Mouse (Mus musculus) hindbrain, postnatal 0 days (tissue): ENCODE measurements around the gene AU021092. TPM values are rescaled to one million over a fixed set of nuclear protein-coding genes. Genes with fewer than 3 reads are reported as not detected.

Source experiments
- ATAC-seq: fragments of 200-750 bp; cut with Nextera tagmentation; 2 replicates; pipeline ENCODE4 v1.8.0; 2017; ENCODE audit warnings: mild to moderate bottlenecking, moderate TSS enrichment, moderate library complexity
- DNase-seq: peaks from one replicate; pipeline ENCODE4 v3.0.0-alpha.2; 2015; ENCODE audit warnings: low spot score
- H3K27ac ChIP-seq: fragments of 300-500 bp; sonication (generic); 2 replicates; pipeline ENCODE4 v1.5.1; 2014; ENCODE audit warnings: mild to moderate bottlenecking
- H3K27me3 ChIP-seq: fragments of 300-500 bp; sonication (generic); 2 replicates; pipeline ENCODE4 v1.6.1; 2014; ENCODE audit warnings: low read length, mixed read lengths; ENCODE audit not compliant: insufficient read depth
- H3K36me3 ChIP-seq: fragments of 300-500 bp; sonication (generic); 2 replicates; pipeline ENCODE4 v1.6.1; 2014; ENCODE audit warnings: low read length, mixed read lengths; ENCODE audit not compliant: insufficient read depth
- H3K4me1 ChIP-seq: fragments of 300-500 bp; sonication (generic); 2 replicates; pipeline ENCODE4 v1.6.1; 2014; ENCODE audit warnings: antibody characterized with exemption, low read length, mixed read lengths; ENCODE audit not compliant: insufficient read depth
- H3K4me2 ChIP-seq: fragments of 300-500 bp; sonication (generic); 2 replicates; pipeline ENCODE4 v1.6.1; 2014; ENCODE audit warnings: low read depth, mild to moderate bottlenecking, low read length, moderate library complexity, mixed read lengths
- H3K4me3 ChIP-seq: fragments of 300-500 bp; sonication (generic); 2 replicates; pipeline ENCODE4 v1.5.1; 2014; ENCODE audit warnings: low read length
- H3K9ac ChIP-seq: fragments of 300-500 bp; sonication (generic); replicated peaks from 2 replicates; pipeline ENCODE4 v1.6.1; 2014; ENCODE audit warnings: mild to moderate bottlenecking, low read length, moderate library complexity, mixed read lengths
- H3K9me3 ChIP-seq: fragments of 300-500 bp; sonication (generic); 2 replicates; pipeline ENCODE4 v1.6.1; 2016; ENCODE audit warnings: low read length, mixed read lengths
- CTCF ChIP-seq: IDR thresholded peaks from 2 replicates; pipeline ENCODE4 v1.5.1; 2016; ENCODE audit warnings: antibody characterized with exemption, control low read depth, low read depth
- WGBS: fragments of 180-500 bp; shearing (Covaris S2); extraction: QIAGEN DNeasy Blood & Tissue Kit; methylation state at CpG from one replicate; pipeline ENCODE4 v1.1.7; 2014; 5-methylcytosine and 5-hydroxymethylcytosine counted together
- polyA plus RNA-seq: library from polyadenylated mRNA; unstranded; fragments of >200 nt; fragmentation: Nextera tagmentation; extraction: Ambion mirVana; gene quantifications from 2 replicates; pipeline ENCODE4 v1.2.1, GENCODE M21; 2015
- total RNA-seq: library from RNA; depleted of rRNA; stranded (reverse); fragments of >200 nt; gene quantifications from 2 replicates; pipeline ENCODE4 v1.2.3, GENCODE M21; 2014

Gene AU021092
- total and polyA plus RNA-seq, 2 experiments from 2014 or later: 9.6 to 18.6 TPM

DNA sequence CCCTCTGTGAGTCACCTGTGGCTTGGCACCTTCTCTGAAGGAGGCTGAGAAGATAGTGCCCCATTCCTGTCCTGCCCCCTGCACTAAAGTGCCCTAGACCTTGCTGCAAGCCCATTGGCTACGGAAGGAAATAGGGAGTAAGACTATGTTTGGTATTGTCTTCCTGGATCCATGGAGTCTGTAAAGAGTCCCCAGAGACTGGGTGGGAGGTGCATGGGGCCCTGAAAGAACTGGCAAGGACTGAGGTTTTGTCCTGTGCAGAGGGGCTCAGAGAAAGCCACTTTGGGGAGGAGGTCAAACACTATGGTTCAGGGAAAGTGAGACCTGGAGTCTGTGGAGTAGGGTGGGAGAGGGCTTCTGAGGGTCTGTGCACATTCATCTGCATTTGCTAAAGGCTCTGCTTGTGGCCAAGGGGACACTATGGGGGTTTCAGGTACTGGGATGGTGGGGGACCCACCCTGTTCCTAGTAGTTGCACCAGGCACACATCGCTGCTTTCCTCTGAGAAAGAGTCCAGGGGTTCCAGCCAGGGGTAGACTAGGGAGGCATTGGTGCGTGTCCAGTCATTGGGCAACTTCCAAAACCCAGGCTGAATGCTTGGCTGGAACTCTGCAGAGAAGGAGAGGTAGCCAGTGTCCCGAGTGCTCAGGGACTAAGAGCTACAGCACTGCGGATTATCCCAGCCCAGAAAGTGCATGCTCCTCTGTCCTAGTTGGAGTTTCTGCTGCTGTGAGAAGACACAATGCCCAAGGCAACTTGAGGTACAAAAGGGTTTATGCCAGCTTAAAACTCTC lies 4.6 kb downstream of the AU021092 start:
- ATAC-seq (no peak), DNase-seq (no peak)
- Histone ChIP-seq H3K36me3 (no peaks in the 10 kb centered on the region), H3K27ac (no peak overlapping the region), H3K9ac (no peak overlapping the region), H3K27me3 (0 out of 2 replicates have a peak, but pooled peaks cover 4% of the 10 kb centered on the region), H3K4me2 (no peak overlapping the region), H3K9me3 (no peaks in the 10 kb centered on the region), H3K4me1 (no peaks in the 10 kb centered on the region), H3K4me3 (no peak overlapping the region)
- no peak for TF ChIP-seq CTCF
- WGBS: 63% methylated on average over 5 of the region's 5 CpGs

DNA sequence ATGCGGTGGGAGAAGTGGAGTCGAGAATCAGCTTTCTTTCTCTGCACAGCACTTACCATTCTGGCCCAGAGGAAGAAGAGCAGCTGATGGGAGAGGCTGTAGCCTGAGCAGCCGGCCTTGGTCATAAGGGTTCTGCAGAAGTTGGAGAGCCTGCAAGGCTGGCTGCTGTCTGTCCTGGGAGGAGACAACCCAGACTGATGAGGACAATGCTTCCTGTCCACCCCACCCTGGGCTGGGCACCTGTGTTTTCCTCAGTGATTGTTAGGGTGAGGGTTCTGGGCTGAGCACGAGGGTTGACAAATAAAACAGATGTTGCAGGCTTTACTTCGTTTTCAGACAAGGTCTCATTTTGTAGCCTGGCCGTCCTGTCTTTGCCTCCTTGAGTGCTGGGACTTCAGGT lies 5.4 kb downstream of the AU021092 start:
- 70% methylated on average over 6 of the region's 6 CpGs for WGBS
- no peak for ATAC-seq
- H3K27me3 ChIP-seq: no peaks in the 10 kb centered on the region
- no peaks in the 10 kb centered on the region for H3K36me3 ChIP-seq
- H3K9ac ChIP-seq: no peak overlapping the region
- no peak for DNase-seq
- no peak overlapping the region for H3K4me2 ChIP-seq
- H3K9me3 ChIP-seq: no peaks in the 10 kb centered on the region
- no peak overlapping the region for H3K4me3 ChIP-seq
- no peak for TF ChIP-seq CTCF
- no peaks in the 10 kb centered on the region for H3K4me1 ChIP-seq
- H3K27ac ChIP-seq: no peak overlapping the region

DNA sequence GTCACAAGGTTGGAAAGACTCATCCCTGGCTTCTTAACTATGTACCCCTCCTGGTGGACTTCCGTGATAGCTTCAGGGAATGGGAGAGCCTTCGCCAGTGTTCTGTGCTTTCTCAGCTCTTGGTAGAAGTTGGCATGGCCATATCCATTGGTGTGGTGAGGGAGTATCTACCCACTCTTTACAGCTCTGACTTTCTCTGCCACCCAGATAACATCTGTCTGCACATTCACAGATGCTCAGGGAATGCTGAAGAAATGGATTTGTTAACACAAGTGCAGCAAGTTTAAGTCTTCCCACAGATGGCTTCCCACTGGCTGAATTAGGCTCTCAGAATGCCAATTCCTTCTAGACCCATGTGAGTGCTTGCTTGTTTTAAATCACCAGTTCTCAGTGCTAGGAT lies 8.0 kb downstream of the AU021092 start:
- H3K9ac ChIP-seq: no peak overlapping the region
- DNase-seq (no peak), ATAC-seq (no peak)
- no peaks in the 10 kb centered on the region for H3K9me3 ChIP-seq
- no peaks in the 10 kb centered on the region for H3K4me1 ChIP-seq
- no peak overlapping the region for H3K4me2 ChIP-seq
- H3K4me3 ChIP-seq: no peak overlapping the region
- 94% methylated on average over 2 of the region's 2 CpGs for WGBS
- H3K27me3 ChIP-seq: 0 out of 2 replicates have a peak, but pooled peaks cover 3% of the 10 kb centered on the region
- no peak for TF ChIP-seq CTCF
- no peak overlapping the region for H3K27ac ChIP-seq
- H3K36me3 ChIP-seq: no peaks in the 10 kb centered on the region

- no peak for TF ChIP-seq CTCF
These were observed 9.9 kb downstream of the AU021092 start for GRCm38 (mm10) chr16:5212150-5212549.

GRCm38 (mm10) chr16:5210365-5210764 lies 11.7 kb downstream of the AU021092 start:
- Histone ChIP-seq H3K4me2 (no peak overlapping the region), H3K9me3 (no peaks in the 10 kb centered on the region), H3K27ac (no peak overlapping the region), H3K36me3 (no peaks in the 10 kb centered on the region), H3K9ac (no peak overlapping the region), H3K4me3 (no peak overlapping the region), H3K4me1 (no peaks in the 10 kb centered on the region), H3K27me3 (0 out of 2 replicates have a peak, but pooled peaks cover 3% of the 10 kb centered on the region)
- ATAC-seq (no peak), DNase-seq (no peak)
- WGBS: 73% methylated on average over 2 of the region's 2 CpGs
- TF ChIP-seq CTCF: no peak

More at GRCm38 (mm10) chr16:5212150-5212549, 9.9 kb downstream of the AU021092 start:
- ATAC-seq (no peak), DNase-seq (no peak)
- WGBS: 87% methylated on average over 3 of the region's 3 CpGs
- H3K36me3 ChIP-seq: no peaks in the 10 kb centered on the region
- H3K9ac ChIP-seq: no peak overlapping the region
- no peak overlapping the region for H3K27ac ChIP-seq
- H3K27me3 ChIP-seq: 0 out of 2 replicates have a peak, but pooled peaks cover 3% of the 10 kb centered on the region
- H3K4me1 ChIP-seq: no peaks in the 10 kb centered on the region
- no peak overlapping the region for H3K4me3 ChIP-seq
- H3K9me3 ChIP-seq: no peaks in the 10 kb centered on the region
- H3K4me2 ChIP-seq: no peak overlapping the region

GRCm38 (mm10) chr16:5206051-5206450 lies 16.0 kb downstream of the AU021092 start:
- Histone ChIP-seq H3K9me3 (no peaks in the 10 kb centered on the region), H3K36me3 (no peaks in the 10 kb centered on the region), H3K4me2 (no peak overlapping the region), H3K27ac (no peak overlapping the region), H3K4me1 (peaks cover 11% of the 10 kb centered on the region; the same call in 1 of the 2 replicates), H3K27me3 (0 out of 2 replicates have a peak, but pooled peaks cover 3% of the 10 kb centered on the region), H3K9ac (no peak overlapping the region), H3K4me3 (no peak overlapping the region)
- no peak for ATAC-seq
- no peak for TF ChIP-seq CTCF
- no peak for DNase-seq
- 71% methylated on average over 5 of the region's 5 CpGs for WGBS

- H3K9me3 ChIP-seq: no peaks in the 10 kb centered on the region
- H3K4me3 ChIP-seq: no peak overlapping the region
- no peaks in the 10 kb centered on the region for H3K36me3 ChIP-seq
- H3K9ac ChIP-seq: no peak overlapping the region
- DNase-seq (no peak), ATAC-seq (no peak)
- peaks cover 11% of the 10 kb centered on the region; the same call in 1 of the 2 replicates for H3K4me1 ChIP-seq
- TF ChIP-seq CTCF: no peak
- no peak overlapping the region for H3K27ac ChIP-seq
- H3K27me3 ChIP-seq: 0 out of 2 replicates have a peak, but pooled peaks cover 3% of the 10 kb centered on the region
- H3K4me2 ChIP-seq: no peak overlapping the region
- WGBS: 93% methylated on average over 5 of the region's 5 CpGs
These were observed 16.6 kb downstream of the AU021092 start for GRCm38 (mm10) chr16:5205431-5205970.
